Mouse (Mus musculus) retina, adult 2 months (tissue): ENCODE measurements at regions not wholly inside any gene's neighbourhood (a gene's known extent, or its start where the extent isn't known, plus 50 kb on each side); places are given as distances from the start of the nearest gene placed in this dataset.
"Not testable (repeated sequence)": the region's sequence is repeated elsewhere in the genome, so short reads cannot be mapped to it uniquely, and the experiment has no call there.

Experiments
- DNase-seq: peaks from one replicate; pipeline ENCODE4 v3.0.0-alpha.2; 2012; ENCODE audit warnings: low read depth, low spot score

- no peak for DNase-seq
These were observed 212.1 kb downstream of the Adgrg6 start for GRCm38 (mm10) chr10:14333344-14333743.

DNA sequence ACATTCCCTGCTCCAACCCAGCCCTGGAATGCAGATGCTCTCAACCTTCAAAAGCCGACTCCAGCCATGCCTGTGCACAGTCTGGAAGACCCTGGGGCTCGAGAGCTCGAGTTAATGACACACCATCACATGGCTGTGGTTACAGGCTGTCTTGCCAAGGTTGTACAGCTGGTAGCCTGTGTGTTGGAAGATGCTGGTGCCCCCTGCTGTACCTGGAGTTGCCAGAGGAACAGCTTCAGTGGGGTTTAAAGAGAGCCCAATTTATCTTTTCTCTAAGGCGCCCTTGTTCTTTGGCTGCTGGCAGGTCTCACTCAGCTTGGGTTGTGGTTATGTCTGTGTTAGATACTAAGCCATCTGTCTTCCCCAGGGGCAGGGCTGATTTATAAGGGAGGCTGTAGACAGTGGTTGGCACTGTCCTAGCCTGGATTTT is 212.8 kb downstream of the Adgrg6 start:
- no peak for DNase-seq

DNA sequence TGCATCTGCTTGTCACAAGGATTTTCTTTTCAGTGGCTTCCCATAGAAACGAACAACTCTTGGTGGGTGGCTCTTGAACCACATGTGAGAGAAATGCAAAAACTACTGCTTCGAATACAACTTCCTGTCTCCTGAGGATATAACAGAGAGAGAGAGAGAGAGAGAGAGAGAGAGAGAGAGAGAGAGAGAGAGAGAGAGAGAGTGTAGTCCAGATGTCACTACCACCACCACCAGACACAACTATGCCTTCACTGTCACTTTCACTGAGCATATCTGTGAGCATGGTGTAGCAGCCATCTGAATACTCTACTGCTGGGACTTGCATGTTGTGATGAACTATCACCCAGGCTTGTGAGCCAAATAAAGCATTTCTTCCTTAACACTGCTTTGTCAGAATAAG is 216.6 kb downstream of the Adgrg6 start:
- no peak for DNase-seq

DNA sequence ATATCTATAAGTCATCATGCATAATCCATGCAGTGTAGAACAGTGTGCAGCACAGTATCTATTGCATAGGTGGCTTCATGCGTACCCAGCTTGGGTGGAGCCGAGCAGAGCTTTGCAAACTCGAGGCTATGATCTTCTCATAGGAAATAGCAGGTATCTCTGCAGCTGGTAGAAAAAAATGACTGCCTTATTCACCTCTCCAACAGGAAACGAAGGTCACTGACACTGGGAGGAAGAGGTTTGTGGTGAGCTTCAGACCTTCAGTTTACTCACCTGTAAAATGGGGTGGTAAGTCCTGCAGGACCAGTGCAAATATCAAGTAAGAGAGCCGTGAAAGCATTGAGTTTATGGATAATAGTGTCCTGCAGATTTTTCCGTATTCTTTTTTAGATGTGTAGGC is 219.2 kb downstream of the Adgrg6 start:
- no peak for DNase-seq

GRCm38 (mm10) chr10:14321503-14321902 is 224.0 kb downstream of the Adgrg6 start:
- peak; percentile 29 for DNase-seq

- no peak for DNase-seq
These were observed 230.2 kb downstream of the Adgrg6 start for GRCm38 (mm10) chr10:14315232-14315631.

GRCm38 (mm10) chr10:14314607-14315006 is 230.9 kb downstream of the Adgrg6 start:
- no peak for DNase-seq

DNA sequence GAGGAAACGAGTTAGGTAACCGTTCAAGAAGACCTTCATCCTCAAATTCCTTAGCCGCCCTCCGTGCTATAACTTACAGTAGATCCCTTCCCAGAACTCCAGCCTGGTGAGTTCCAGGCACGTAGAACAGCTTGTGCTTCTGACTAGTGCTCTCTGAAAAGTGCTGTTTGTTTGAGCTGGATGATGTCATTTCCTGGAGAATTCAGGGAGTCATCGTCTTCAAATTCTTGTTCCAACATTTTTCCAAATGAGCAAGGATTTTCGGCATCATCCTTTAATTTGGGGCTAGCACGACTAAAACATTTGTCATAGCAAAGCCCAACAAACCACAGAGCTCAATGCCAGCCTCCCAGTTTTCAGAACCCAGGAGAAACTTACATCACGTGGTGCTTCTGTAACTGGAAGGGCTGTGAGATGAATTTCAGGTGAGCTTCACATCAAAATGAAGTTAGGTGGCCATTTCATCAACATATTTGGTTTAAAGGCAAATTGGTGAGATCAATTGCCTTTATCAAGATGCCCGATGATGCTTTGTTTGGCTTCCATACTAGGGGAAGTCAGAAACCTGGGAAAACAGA is 231.4 kb downstream of the Adgrg6 start:
- no peak for DNase-seq

DNA sequence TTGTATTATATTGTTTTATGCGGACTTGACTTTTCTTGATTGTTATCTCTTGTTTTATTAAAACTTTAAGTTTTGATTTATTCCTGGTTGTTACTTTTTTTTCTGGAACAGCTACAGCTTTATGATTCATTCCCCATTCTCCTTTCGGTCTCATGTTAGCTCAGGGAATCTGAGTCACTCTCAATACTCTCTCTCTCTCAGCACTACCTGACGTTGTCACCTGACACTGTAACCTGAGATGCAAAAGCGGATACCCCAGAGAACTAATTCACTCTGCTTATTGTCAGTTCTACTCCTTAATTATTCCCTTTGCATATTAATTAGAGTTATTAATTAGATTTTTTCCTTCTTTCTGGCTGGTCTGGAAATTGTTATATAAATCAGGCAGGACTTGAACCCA is 232.5 kb downstream of the Adgrg6 start:
- no peak for DNase-seq

DNA sequence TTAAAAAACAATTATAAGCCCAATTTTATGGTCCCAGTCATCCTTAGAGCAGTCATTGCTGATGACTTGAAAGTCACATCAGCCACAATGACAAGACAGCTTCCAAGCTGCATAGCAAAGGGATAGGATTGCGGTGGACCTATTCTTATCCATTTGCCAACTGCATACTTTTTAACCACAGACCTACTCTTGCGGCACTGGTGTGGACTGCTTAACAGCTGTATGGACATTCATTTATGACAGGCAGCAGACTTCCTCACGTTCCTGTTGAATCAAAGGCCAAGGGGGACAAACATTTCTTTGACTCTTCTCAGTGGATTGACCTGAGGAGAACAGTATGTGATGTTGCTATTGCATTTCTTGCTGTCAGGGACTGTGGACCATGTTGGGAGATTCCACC is 233.5 kb downstream of the Adgrg6 start:
- DNase-seq: no peak

DNA sequence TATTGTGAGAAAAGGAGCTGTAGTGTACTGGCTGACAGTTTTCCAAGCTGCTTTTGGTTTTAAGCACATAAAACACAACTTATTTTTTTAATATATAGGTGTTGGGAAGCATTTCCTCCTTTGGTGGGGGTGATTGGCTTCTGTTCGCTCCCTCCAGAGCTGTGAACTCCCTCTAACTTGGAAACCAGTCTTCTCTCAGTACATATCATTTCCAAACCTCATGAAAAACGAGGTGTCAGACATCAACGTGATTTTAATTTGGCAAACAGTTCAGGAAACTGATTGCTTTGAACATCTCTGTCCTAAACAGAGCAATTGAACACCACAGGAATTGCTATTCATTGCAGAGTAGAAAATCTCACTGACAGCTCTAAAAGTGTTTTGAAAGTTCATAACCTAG is 238.6 kb downstream of the Adgrg6 start:
- DNase-seq: no peak

GRCm38 (mm10) chr10:14303476-14303875 is 242.0 kb downstream of the Adgrg6 start:
- DNase-seq: no peak

GRCm38 (mm10) chr10:14296147-14296546 is 249.3 kb downstream of the Adgrg6 start:
- no peak for DNase-seq

DNA sequence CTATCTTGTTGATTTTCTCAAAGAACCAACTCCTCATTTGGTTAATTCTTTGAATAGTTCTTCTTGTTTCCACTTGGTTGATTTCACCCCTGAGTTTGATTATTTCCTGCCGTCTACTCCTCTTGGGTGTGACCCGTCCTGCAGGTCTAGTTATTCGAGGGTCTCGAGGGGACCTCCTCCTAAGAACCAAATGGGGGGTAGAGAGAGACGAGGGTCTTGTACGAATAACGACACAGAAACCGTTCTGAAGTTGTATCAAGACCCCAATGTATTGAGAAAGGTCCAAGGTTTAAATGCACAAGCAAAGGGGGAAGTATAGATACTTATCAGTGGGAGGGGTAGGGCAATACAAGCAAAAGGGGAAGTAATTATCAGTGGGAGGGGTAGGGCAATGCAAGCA is 252.8 kb downstream of the Adgrg6 start:
- DNase-seq: not testable (repeated sequence)

GRCm38 (mm10) chr10:14287551-14287950 is 257.9 kb downstream of the Adgrg6 start:
- DNase-seq: no peak

GRCm38 (mm10) chr10:14276631-14277030 is 268.8 kb downstream of the Adgrg6 start:
- no peak for DNase-seq

GRCm38 (mm10) chr10:14275477-14275876 is 270.0 kb downstream of the Adgrg6 start:
- DNase-seq: no peak

DNA sequence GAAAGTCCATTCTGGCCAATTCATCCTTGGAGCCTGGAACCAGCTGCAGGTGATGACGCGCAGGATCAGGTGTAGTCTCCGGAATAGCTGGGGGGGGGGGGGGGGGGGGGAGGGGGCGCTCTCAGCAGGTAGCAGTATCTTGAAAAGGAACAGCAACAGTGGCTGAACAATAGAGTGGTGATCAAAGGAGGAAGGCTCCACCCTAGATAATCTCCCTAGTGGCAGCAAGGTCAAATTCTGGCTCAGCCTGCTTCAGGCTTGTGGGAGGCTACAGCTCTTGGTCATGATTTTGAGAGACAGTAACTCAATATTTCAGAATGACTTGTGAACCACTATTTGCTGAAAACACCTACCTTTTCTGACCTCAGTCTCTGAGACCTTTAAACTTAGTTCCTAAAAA is 275.5 kb downstream of the Adgrg6 start:
- no peak for DNase-seq

GRCm38 (mm10) chr10:14267641-14268040 is 277.8 kb downstream of the Adgrg6 start:
- no peak for DNase-seq

GRCm38 (mm10) chr10:14239670-14240069 is 273.8 kb downstream of the Hivep2 start:
- DNase-seq: no peak

DNA sequence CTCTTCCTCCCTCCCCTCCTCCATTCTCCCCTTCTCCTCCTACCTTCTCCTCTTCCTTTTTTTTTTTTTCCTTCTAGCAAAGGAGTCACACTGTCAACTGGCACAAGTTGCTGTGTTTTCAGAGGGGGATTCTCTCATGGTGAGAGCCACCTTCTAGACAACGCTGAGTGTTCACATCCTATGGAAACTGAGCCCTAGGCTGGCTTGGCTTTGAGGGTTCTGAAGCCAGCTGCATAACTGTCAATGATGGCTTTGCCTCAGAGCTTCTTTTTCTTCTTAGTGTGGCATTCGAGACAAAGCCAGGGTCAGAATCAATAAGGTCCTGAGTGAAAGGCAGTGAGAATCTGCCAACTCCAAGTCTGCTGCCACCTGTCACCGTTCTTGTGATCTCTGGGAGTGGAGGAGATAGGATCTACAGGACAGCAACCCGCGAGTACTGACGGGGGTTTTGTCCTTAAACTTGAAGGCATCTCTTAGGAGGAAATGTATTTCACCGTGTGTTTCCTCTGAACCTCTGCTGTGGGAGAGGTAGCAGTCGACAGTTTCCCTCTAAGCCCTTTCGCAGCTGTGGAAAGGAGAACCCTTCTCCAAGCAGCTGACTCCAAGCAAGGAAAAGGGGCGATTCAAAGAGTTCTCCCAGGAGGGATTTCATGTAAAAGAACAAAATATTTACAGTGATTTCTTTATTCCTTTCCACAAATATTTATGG is 269.2 kb downstream of the Hivep2 start:
- no peak for DNase-seq

DNA sequence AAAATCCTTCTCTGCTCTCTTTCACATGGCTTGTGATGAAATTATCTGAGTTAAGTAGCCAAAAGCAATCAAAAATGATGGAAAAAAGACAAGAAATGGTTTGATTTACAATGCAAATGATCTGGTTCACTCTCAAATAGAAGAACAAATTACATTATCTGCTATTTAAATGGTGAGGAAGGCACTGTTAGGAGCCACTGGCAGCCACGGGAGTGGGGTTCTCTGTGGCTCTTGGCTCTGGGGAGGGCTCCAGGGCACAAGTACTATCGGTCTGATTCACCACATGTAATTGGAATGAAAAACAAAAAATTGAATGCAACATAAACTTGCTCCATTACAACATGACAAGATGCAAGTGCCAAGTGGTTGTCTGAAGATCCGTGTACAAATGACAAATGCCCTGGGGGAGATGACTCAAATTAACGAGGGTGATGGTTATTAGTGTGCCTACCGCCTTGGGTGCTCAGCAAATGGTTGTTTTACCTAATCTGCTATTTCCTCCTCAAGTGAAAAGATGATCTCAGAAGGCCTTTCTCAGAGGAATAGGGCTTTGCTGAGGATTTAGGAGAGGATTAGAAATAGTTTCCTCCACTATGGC is 268.2 kb downstream of the Hivep2 start:
- no peak for DNase-seq

GRCm38 (mm10) chr10:14233335-14233734 is 267.5 kb downstream of the Hivep2 start:
- no peak for DNase-seq
